Mouse (Mus musculus): Measurements from ENCODE around the gene Stoml1. TPM values are rescaled to one million over a fixed set of nuclear protein-coding genes. Genes with fewer than 3 reads are reported as not detected.

Gene Stoml1
- polyA plus RNA-seq, 1 experiment = 32.5 TPM

DNA sequence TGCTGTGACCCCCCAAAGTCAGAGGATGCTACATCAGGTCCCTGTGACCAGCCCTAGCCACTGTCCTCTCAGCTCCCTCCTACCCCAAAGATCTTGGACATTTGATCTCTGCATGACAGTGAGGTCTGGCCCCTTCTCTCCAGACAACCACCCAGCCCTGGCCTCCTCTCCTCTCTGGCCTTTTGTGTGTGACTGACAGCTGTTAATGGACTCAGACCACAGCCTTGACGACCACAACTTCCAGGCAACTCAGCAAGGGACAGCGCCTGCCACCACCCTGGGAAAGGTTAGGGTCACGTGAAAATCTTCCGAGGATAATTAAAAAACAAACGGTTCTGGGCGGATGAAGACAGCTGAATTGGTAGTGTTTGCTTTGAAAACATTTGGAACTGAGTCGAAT is 41.6 kb downstream of the Stoml1 start:
- H3K27ac ChIP-seq (ENCODE audit: insufficient read depth, low read depth, low read length) = no peak overlapping the region
- 57% methylated on average over 7 of the region's 7 CpGs for WGBS
- TF ChIP-seq CTCF (conservative IDR thresholded peaks at IDR 0.05; ENCODE audit: insufficient read depth, insufficient read length, low read depth, low read length) (no peak), POLR2A (IDR thresholded peaks at IDR 0.05; ENCODE audit: low read depth, low read length) (no peak)
- no peak overlapping the region for H3K4me3 ChIP-seq (ENCODE audit: insufficient read depth, low read depth, low read length)
- no peaks in the 10 kb centered on the region for H3K36me3 ChIP-seq (ENCODE audit: control insufficient read depth, insufficient read depth, low read length)
- no peak for DNase-seq
- H3K27me3 ChIP-seq (replicated peaks; ENCODE audit: control insufficient read depth, insufficient read depth, low read length) = no peaks in the 10 kb centered on the region
- no peaks in the 10 kb centered on the region for H3K4me1 ChIP-seq (ENCODE audit: control insufficient read depth, insufficient read depth, low read length)

DNA sequence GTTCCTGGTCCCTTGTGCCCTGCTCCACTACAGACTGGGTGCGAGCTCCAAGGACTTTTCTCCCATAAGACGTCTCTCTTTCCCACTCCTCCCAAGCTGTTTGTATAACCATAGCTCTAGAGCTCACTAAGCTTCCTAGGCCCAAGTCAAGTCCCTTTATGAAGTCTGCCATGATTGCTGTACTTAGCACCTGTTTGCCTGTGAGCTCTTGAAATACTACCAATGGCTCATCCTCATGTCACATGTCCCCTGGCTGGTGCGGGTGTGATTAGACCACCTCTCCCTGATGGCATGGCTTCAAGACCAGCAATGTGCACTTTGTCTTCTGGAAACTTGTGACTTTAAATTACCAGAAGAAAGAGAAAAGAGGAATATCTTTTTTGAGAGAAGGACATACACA is 42.4 kb downstream of the Stoml1 start:
- no peaks in the 10 kb centered on the region for H3K36me3 ChIP-seq (ENCODE audit: control insufficient read depth, insufficient read depth, low read length)
- H3K4me3 ChIP-seq (ENCODE audit: insufficient read depth, low read depth, low read length) = no peak overlapping the region
- H3K4me1 ChIP-seq (ENCODE audit: control insufficient read depth, insufficient read depth, low read length) = no peaks in the 10 kb centered on the region
- no peak for DNase-seq
- H3K27me3 ChIP-seq (replicated peaks; ENCODE audit: control insufficient read depth, insufficient read depth, low read length) = no peaks in the 10 kb centered on the region
- H3K27ac ChIP-seq (ENCODE audit: insufficient read depth, low read depth, low read length) = peak overlapping the region; percentile 34; the same call in 1 of the 2 replicates
- no peak for TF ChIP-seq POLR2A (IDR thresholded peaks at IDR 0.05; ENCODE audit: low read depth, low read length)
- no peak for TF ChIP-seq CTCF (conservative IDR thresholded peaks at IDR 0.05; ENCODE audit: insufficient read depth, insufficient read length, low read depth, low read length)
- WGBS = 81% methylated on average over 3 of the region's 3 CpGs

DNA sequence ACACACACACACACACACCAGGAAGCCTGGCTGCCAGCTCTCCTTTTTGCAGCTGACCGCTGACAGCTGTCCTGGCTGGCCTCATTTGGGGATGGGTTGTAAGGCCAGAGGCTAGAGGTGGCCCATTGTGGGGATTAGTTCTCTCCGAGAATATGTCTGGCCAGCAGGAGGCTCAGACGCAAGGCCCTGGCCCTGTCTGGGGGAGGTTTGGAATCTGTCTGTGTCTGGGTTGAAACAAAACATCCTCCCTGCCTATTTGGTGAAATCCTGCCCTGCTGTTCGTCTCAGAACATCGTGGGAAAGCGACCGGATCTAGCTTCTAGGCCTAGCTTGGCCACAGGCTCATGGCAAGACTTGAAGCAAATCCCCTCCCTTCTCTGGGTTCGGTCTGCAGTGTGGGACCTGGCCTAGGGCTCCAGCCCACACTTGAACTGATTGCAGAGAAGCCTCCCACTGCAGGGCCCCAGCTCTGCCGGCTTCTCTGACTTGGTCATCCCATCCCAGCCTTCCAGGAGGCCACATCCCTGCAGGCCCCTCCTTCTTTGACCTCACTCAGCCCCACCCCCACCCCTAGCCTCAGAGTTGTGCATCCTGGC is 42.9 kb downstream of the Stoml1 start:
- no peak for TF ChIP-seq POLR2A (IDR thresholded peaks at IDR 0.05; ENCODE audit: low read depth, low read length)
- no peak for TF ChIP-seq CTCF (conservative IDR thresholded peaks at IDR 0.05; ENCODE audit: insufficient read depth, insufficient read length, low read depth, low read length)
- Histone ChIP-seq H3K4me1 (ENCODE audit: control insufficient read depth, insufficient read depth, low read length) (no peaks in the 10 kb centered on the region), H3K27me3 (replicated peaks; ENCODE audit: control insufficient read depth, insufficient read depth, low read length) (no peaks in the 10 kb centered on the region), H3K36me3 (ENCODE audit: control insufficient read depth, insufficient read depth, low read length) (no peaks in the 10 kb centered on the region), H3K27ac (ENCODE audit: insufficient read depth, low read depth, low read length) (no peak overlapping the region), H3K4me3 (ENCODE audit: insufficient read depth, low read depth, low read length) (no peak overlapping the region)
- peak; percentile 63 for DNase-seq
- WGBS = 55% methylated on average over 9 of the region's 9 CpGs

DNA sequence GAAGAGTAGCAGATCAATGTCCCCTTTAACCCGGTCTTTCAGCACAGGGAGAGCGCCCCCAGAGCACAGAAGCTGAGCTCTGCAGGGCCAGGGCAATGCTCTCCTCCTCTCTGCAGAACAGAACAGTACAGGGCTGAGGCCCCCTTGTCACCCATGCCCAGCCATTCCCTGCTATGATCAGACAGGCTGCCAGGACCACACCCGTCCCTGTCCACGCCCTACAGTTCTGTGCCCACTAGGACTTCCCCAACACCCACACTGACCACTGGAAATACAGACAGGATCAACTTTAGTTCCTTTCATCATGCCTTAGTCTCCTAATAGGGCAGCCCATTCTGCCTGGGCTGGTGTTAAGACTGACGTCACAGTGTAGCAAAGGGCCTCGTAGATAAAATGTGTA is 44.1 kb downstream of the Stoml1 start:
- no peak overlapping the region for H3K27ac ChIP-seq (ENCODE audit: insufficient read depth, low read depth, low read length)
- WGBS = 90% methylated on average over 6 of the region's 6 CpGs
- H3K4me3 ChIP-seq (ENCODE audit: insufficient read depth, low read depth, low read length) = no peak overlapping the region
- no peaks in the 10 kb centered on the region for H3K36me3 ChIP-seq (ENCODE audit: control insufficient read depth, insufficient read depth, low read length)
- no peaks in the 10 kb centered on the region for H3K27me3 ChIP-seq (replicated peaks; ENCODE audit: control insufficient read depth, insufficient read depth, low read length)
- DNase-seq = no peak
- TF ChIP-seq CTCF (conservative IDR thresholded peaks at IDR 0.05; ENCODE audit: insufficient read depth, insufficient read length, low read depth, low read length) (no peak), POLR2A (IDR thresholded peaks at IDR 0.05; ENCODE audit: low read depth, low read length) (no peak)
- no peaks in the 10 kb centered on the region for H3K4me1 ChIP-seq (ENCODE audit: control insufficient read depth, insufficient read depth, low read length)

DNA sequence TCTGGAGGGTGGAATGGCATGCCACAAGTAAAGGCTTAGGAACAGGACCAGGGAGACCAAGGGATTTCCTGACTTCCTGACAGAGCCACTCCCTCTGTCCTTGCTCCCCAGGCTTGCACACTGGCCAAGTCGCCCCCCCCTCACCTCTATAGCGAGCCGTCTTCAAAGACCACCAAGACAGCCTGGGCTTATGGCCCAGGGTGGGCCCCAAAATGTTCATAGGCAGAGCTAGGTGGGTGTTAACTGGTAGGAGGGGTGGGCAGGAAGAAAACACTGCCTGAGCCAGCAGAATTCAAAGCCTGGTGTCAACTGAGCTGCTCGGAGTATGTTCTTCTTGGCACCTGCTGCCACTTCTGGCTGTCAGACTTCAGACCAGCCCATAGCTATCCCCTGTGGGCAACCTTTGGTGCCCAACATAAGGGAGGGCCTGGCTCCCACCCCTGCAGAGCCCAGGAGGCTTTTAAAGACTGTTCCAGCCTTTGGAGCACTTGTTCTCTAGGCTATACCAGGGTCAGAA is 45.1 kb downstream of the Stoml1 start:
- H3K27me3 ChIP-seq (replicated peaks; ENCODE audit: control insufficient read depth, insufficient read depth, low read length) = no peaks in the 10 kb centered on the region
- H3K4me3 ChIP-seq (ENCODE audit: insufficient read depth, low read depth, low read length) = no peak overlapping the region
- H3K36me3 ChIP-seq (ENCODE audit: control insufficient read depth, insufficient read depth, low read length) = no peaks in the 10 kb centered on the region
- no peaks in the 10 kb centered on the region for H3K4me1 ChIP-seq (ENCODE audit: control insufficient read depth, insufficient read depth, low read length)
- no peak for DNase-seq
- TF ChIP-seq POLR2A (IDR thresholded peaks at IDR 0.05; ENCODE audit: low read depth, low read length) = no peak
- TF ChIP-seq CTCF (conservative IDR thresholded peaks at IDR 0.05; ENCODE audit: insufficient read depth, insufficient read length, low read depth, low read length) = no peak
- WGBS = 49% methylated on average over 4 of the region's 4 CpGs
- no peak overlapping the region for H3K27ac ChIP-seq (ENCODE audit: insufficient read depth, low read depth, low read length)

DNA sequence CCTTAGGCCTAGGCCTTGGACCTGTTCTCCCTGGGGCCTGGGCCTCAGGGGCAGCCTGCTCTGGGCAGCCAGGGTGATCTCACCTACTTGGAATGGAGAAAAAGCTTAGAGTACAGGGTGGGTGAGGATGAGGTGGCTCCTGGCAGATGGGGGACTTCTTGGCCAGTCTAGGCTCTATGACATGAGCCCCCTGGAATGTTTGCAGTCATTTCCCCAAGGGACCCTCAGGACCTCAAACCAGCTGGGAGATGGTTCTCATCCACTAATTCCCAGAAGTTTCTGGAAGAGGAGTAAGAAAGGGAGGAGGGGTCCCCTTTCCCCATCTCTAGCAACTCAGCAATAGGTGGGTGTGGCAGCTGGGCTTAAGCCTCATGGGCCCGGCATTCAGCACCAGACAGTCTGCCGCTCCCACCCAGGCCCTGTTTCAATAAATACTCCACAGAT is 46.4 kb downstream of the Stoml1 start:
- no peaks in the 10 kb centered on the region for H3K4me1 ChIP-seq (ENCODE audit: control insufficient read depth, insufficient read depth, low read length)

DNA sequence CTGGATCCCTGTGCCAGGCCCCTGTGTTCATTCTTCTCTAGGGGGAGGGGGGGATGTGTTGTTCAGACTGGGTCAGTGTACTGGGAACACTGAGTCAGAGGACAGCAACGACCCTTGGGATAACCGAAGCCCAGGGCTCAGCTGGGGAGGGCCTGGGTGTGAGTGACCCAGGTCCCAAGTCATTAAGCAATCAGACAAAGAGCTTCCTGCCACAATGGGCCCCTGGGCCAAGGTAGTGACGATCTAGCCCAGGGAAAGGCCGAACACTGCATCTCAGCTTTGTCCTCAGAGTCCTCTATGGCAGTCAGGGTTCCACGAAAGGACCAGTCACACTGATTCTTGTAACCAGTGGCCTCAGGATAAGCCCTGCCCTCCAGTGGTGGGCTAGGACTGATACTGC is 50.2 kb downstream of the Stoml1 start:
- Histone ChIP-seq H3K27ac (ENCODE audit: insufficient read depth, low read depth, low read length) (0 out of 2 replicates have a peak overlapping the region, but pooled peaks have one; percentile 6), H3K4me3 (ENCODE audit: insufficient read depth, low read depth, low read length) (no peak overlapping the region), H3K27me3 (replicated peaks; ENCODE audit: control insufficient read depth, insufficient read depth, low read length) (no peaks in the 10 kb centered on the region), H3K36me3 (ENCODE audit: control insufficient read depth, insufficient read depth, low read length) (no peaks in the 10 kb centered on the region), H3K4me1 (ENCODE audit: control insufficient read depth, insufficient read depth, low read length) (no peaks in the 10 kb centered on the region)
- 66% methylated on average over 5 of the region's 5 CpGs for WGBS
- TF ChIP-seq CTCF (conservative IDR thresholded peaks at IDR 0.05; ENCODE audit: insufficient read depth, insufficient read length, low read depth, low read length) (no peak), POLR2A (IDR thresholded peaks at IDR 0.05; ENCODE audit: low read depth, low read length) (no peak)
- no peak for DNase-seq

More for the DNA sequence above, 46.4 kb downstream of the Stoml1 start:
- no peak for DNase-seq
- H3K4me3 ChIP-seq (ENCODE audit: insufficient read depth, low read depth, low read length) = no peak overlapping the region
- H3K36me3 ChIP-seq (ENCODE audit: control insufficient read depth, insufficient read depth, low read length) = no peaks in the 10 kb centered on the region
- TF ChIP-seq CTCF (conservative IDR thresholded peaks at IDR 0.05; ENCODE audit: insufficient read depth, insufficient read length, low read depth, low read length) (no peak), POLR2A (IDR thresholded peaks at IDR 0.05; ENCODE audit: low read depth, low read length) (no peak)
- no peak overlapping the region for H3K27ac ChIP-seq (ENCODE audit: insufficient read depth, low read depth, low read length)
- no peaks in the 10 kb centered on the region for H3K27me3 ChIP-seq (replicated peaks; ENCODE audit: control insufficient read depth, insufficient read depth, low read length)
- WGBS = 77% methylated on average over 2 of the region's 2 CpGs

Data from kidney, adult 2 months (tissue).